Mouse (Mus musculus) embryonic facial prominence, embryonic 11.5 days (tissue): ENCODE results near the gene Erc2. TPM values are rescaled to one million over a fixed set of nuclear protein-coding genes. Genes with fewer than 3 reads are reported as not detected.

Source experiments
- ATAC-seq: fragments of 200-750 bp; cut with Nextera tagmentation; replicated peaks from 2 replicates; pipeline ENCODE4 v1.8.0; 2017; ENCODE audit warnings: low read depth; ENCODE audit not compliant: insufficient number of reproducible peaks, low FRiP score, low TSS enrichment
- DNase-seq: peaks from one replicate; pipeline ENCODE4 v3.0.0-alpha.2; 2015; ENCODE audit warnings: low spot score
- H3K27ac ChIP-seq: fragments of 300-500 bp; sonication (generic); replicated peaks from 2 replicates; pipeline ENCODE4 v1.5.1; 2014; ENCODE audit warnings: mild to moderate bottlenecking, low read depth, low read length, control low read depth
- H3K27me3 ChIP-seq: fragments of 300-500 bp; sonication (generic); 2 replicates; pipeline ENCODE4 v1.6.1; 2014; ENCODE audit warnings: mild to moderate bottlenecking, low read length, moderate library complexity, mixed read lengths; ENCODE audit not compliant: control insufficient read depth, insufficient read depth
- H3K36me3 ChIP-seq: fragments of 300-500 bp; sonication (generic); replicated peaks from 2 replicates; pipeline ENCODE4 v1.6.1; 2014; ENCODE audit warnings: low read depth, mild to moderate bottlenecking, low read length, moderate library complexity, mixed read lengths; ENCODE audit not compliant: control insufficient read depth, insufficient read depth
- H3K4me1 ChIP-seq: fragments of 300-500 bp; sonication (generic); 2 replicates; pipeline ENCODE4 v1.6.1; 2014; ENCODE audit warnings: low read length, mixed read lengths; ENCODE audit not compliant: control insufficient read depth, insufficient read depth
- H3K4me2 ChIP-seq: fragments of 300-500 bp; sonication (generic); 2 replicates; pipeline ENCODE4 v1.6.1; 2014; ENCODE audit warnings: low read depth, mild to moderate bottlenecking, control low read depth, low read length, moderate library complexity
- H3K4me3 ChIP-seq: fragments of 300-500 bp; sonication (generic); 2 replicates; pipeline ENCODE4 v1.5.1; 2014; ENCODE audit warnings: low read depth, low read length, control low read depth
- H3K9ac ChIP-seq: fragments of 300-500 bp; sonication (generic); replicated peaks from 2 replicates; pipeline ENCODE4 v1.6.1; 2014; ENCODE audit warnings: mild to moderate bottlenecking, control low read depth, low read length
- H3K9me3 ChIP-seq: fragments of 300-500 bp; sonication (generic); replicated peaks from 2 replicates; pipeline ENCODE4 v1.6.1; 2016; ENCODE audit warnings: mild to moderate bottlenecking, low read length, inconsistent platforms, mixed read lengths; ENCODE audit not compliant: control insufficient read depth
- WGBS: fragments of 180-500 bp; shearing (Covaris S2); extraction: QIAGEN DNeasy Blood & Tissue Kit; methylation state at CpG from one replicate; pipeline ENCODE4 v1.1.7; 2014; 5-methylcytosine and 5-hydroxymethylcytosine counted together
- polyA plus RNA-seq: library from polyadenylated mRNA; unstranded; fragments of >200 nt; fragmentation: Nextera tagmentation; extraction: Ambion mirVana; gene quantifications from 2 replicates; pipeline ENCODE4 v1.2.1, GENCODE M21; 2014

The Erc2 gene
- polyA plus RNA-seq, 1 experiment from 2014 or later = 5.2 TPM

DNA sequence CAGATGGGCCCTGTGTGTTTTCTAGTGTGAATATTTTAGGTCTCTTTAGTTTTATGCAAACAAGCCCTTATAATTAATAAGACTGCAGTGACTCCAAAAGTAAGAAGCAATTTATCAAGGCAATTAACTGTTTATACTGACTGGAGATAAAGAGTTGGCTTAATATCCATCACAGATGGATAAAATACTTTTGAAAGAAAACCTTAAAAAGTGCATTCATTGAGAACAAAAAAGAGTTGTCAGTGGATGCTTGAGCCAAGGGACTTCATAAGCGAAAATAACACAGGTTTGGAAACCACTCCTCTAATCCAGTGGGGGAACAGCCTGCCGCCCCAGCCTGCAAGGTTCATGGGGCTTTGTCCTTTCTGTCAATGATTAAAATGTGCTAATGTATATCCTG, 891.9 kb downstream of the Erc2 start:
- peaks cover 5% of the 10 kb centered on the region for H3K4me1 ChIP-seq
- H3K9me3 ChIP-seq = no peaks in the 10 kb centered on the region
- H3K36me3 ChIP-seq = no peaks in the 10 kb centered on the region; the same call in 1 of the 2 replicates
- H3K4me2 ChIP-seq = peak overlapping the region; percentile 1; the same call in 1 of the 2 replicates
- H3K9ac ChIP-seq = no peak overlapping the region
- H3K4me3 ChIP-seq = 0 out of 2 replicates have a peak overlapping the region, but pooled peaks have one; percentile 13
- no peak for ATAC-seq
- no peaks in the 10 kb centered on the region for H3K27me3 ChIP-seq
- 56% methylated on average over 2 of the region's 2 CpGs for WGBS
- H3K27ac ChIP-seq = no peak overlapping the region
- DNase-seq = no peak

DNA sequence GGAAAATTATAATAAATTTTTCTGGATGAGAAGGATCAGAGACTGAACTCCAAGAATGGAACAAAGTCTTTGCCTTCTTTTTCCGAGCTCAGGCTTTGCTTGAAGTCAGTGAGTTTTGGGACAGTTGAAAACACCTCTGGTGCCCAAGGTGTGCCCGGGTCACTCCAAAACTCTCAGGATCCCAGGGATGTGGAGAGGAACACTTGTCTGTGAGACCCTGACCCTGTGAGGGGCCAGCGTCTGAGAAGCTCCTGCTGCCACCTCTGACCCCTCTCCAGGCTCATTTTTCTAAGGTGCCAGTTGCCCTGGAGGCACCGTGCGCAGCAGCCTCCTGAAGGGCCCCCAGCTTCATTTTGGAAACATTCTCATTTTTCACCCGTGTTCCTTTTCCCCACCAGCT, 893.1 kb downstream of the Erc2 start:
- no peaks in the 10 kb centered on the region for H3K9me3 ChIP-seq
- H3K9ac ChIP-seq = 0 out of 2 replicates have a peak overlapping the region, but pooled peaks have one; percentile 15
- no peaks in the 10 kb centered on the region; the same call in 1 of the 2 replicates for H3K36me3 ChIP-seq
- ATAC-seq (no peak), DNase-seq (no peak)
- no peak overlapping the region for H3K4me3 ChIP-seq
- no peaks in the 10 kb centered on the region for H3K27me3 ChIP-seq
- peaks cover 5% of the 10 kb centered on the region; the same call in 1 of the 2 replicates for H3K4me1 ChIP-seq
- 39% methylated on average over 6 of the region's 6 CpGs for WGBS
- H3K4me2 ChIP-seq = no peak overlapping the region; the same call in 1 of the 2 replicates
- no peak overlapping the region for H3K27ac ChIP-seq

GRCm38 (mm10) chr14:28517631-28518560, 895.7 kb downstream of the Erc2 start:
- ATAC-seq (no peak), DNase-seq (no peak)
- H3K9ac ChIP-seq = no peak overlapping the region
- no peaks in the 10 kb centered on the region; the same call in 1 of the 2 replicates for H3K36me3 ChIP-seq
- no peaks in the 10 kb centered on the region for H3K27me3 ChIP-seq
- no peak overlapping the region for H3K4me2 ChIP-seq
- H3K4me1 ChIP-seq = peaks cover 5% of the 10 kb centered on the region; the same call in 1 of the 2 replicates
- no peak overlapping the region for H3K4me3 ChIP-seq
- 57% methylated on average over 39 of the region's 39 CpGs for WGBS
- no peak overlapping the region for H3K27ac ChIP-seq
- H3K9me3 ChIP-seq = no peaks in the 10 kb centered on the region

GRCm38 (mm10) chr14:28521106-28521505, 898.9 kb downstream of the Erc2 start:
- Histone ChIP-seq H3K9ac (no peak overlapping the region), H3K4me2 (no peak overlapping the region), H3K27me3 (no peaks in the 10 kb centered on the region), H3K36me3 (no peaks in the 10 kb centered on the region; the same call in 1 of the 2 replicates), H3K4me1 (no peaks in the 10 kb centered on the region), H3K9me3 (no peaks in the 10 kb centered on the region), H3K4me3 (no peak overlapping the region), H3K27ac (no peak overlapping the region)
- ATAC-seq (no peak), DNase-seq (no peak)
- WGBS = 86% methylated on average over 1 of the region's 1 CpGs

DNA sequence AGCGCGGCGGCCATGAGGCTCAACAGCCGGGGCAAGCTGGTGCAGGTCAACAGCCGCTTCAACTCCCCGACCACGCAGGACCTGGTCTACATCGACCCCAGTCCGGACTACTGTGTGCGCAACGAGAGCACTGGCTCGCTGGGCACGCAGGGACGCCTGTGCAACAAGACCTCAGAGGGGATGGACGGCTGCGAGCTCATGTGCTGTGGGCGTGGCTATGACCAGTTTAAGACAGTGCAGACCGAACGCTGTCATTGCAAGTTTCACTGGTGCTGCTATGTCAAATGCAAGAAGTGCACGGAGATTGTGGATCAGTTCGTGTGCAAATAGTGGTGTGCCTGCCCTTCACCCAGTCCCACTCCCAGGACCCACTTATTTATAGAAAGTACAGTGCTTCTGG, 900.4 kb downstream of the Erc2 start:
- H3K27ac ChIP-seq = no peak overlapping the region
- no peaks in the 10 kb centered on the region; the same call in 1 of the 2 replicates for H3K36me3 ChIP-seq
- 74% methylated on average over 21 of the region's 21 CpGs for WGBS
- ATAC-seq = no peak
- no peak overlapping the region for H3K9ac ChIP-seq
- no peak for DNase-seq
- no peak overlapping the region for H3K4me3 ChIP-seq
- H3K9me3 ChIP-seq = no peaks in the 10 kb centered on the region
- H3K4me1 ChIP-seq = no peaks in the 10 kb centered on the region
- no peak overlapping the region for H3K4me2 ChIP-seq
- no peaks in the 10 kb centered on the region for H3K27me3 ChIP-seq

DNA sequence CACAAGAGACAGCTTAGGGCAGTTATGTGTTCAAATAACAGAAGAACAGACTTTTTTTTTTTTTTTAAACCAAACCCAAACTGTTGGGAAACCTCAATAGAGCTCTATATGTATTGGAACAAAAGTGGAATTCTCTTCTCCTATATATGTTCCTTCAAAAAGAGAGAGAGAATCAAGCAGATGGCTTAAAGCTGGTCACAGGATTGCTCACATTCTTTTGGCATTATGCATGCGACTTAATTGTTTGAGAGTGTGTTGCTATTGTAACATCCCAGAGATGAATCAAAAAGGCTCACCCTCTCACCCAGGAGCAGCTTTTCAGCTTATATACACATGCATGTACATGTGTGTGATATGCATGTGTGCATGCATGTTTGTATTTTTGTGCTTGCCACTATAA, 903.3 kb downstream of the Erc2 start:
- Histone ChIP-seq H3K4me3 (no peak overlapping the region), H3K36me3 (no peaks in the 10 kb centered on the region; the same call in 1 of the 2 replicates), H3K27ac (no peak overlapping the region), H3K9me3 (no peaks in the 10 kb centered on the region), H3K4me1 (no peaks in the 10 kb centered on the region), H3K27me3 (no peaks in the 10 kb centered on the region), H3K9ac (no peak overlapping the region), H3K4me2 (no peak overlapping the region)
- ATAC-seq (no peak), DNase-seq (no peak)
- WGBS = 62% methylated on average over 1 of the region's 1 CpGs

Other genes with a start within 250 kb of the Erc2 start
- gene Fam208a, start 193.6 kb upstream of the Erc2 start, polyA plus RNA-seq = 8.6 and 9.7 TPM in 2 replicates
- 17.0 and 19.4 TPM in 2 replicates for gene Ccdc66, start 114.0 kb upstream of the Erc2 start, polyA plus RNA-seq